Mouse (Mus musculus) adrenal gland, postnatal 36 days (tissue): Measurements from ENCODE around the gene Pno1. TPM values are rescaled to one million over a fixed set of nuclear protein-coding genes. Genes with fewer than 3 reads are reported as not detected.
"Not testable (repeated sequence)": the region's sequence is repeated elsewhere in the genome, so short reads cannot be mapped to it uniquely, and the experiment has no call there.

Experiments
- DNase-seq, 2 experiments: peaks; one replicate each; pipeline ENCODE4 v3.0.0; 2021; ENCODE audit warnings: mixed read lengths in 1 of 2
- long read RNA-seq, 2 experiments: library from polyadenylated mRNA; stranded (forward); transcript quantifications; one replicate each; pipeline ENCODE4 v2.0.0; 2021; ENCODE audit warnings: borderline sequencing depth in 2 of 2
- total RNA-seq, 2 experiments: library from RNA; stranded (reverse); gene quantifications; 2 replicates each; pipeline ENCODE4 v1.2.3; 2021

Pno1 gene
- total RNA-seq, result 10 to 100 TPM; 51.4 to 58.3 TPM
- long read RNA-seq, experiment 1, transcript Pno1-201 (7 exons, 1,544 nt), result major isoform, 76 of 80 reads
- long read RNA-seq, experiment 1, partial matches to known transcripts, result 4 of 80 reads
- long read RNA-seq, experiment 1, other reads (novel, unspliced or antisense), result 0 of 80 reads
- long read RNA-seq, experiment 2, transcript Pno1-201 (7 exons, 1,544 nt), result major isoform, 19 of 20 reads
- long read RNA-seq, experiment 2, partial matches to known transcripts, result 0 of 20 reads
- long read RNA-seq, experiment 2, other reads (novel, unspliced or antisense), result 1 of 20 reads

DNA sequence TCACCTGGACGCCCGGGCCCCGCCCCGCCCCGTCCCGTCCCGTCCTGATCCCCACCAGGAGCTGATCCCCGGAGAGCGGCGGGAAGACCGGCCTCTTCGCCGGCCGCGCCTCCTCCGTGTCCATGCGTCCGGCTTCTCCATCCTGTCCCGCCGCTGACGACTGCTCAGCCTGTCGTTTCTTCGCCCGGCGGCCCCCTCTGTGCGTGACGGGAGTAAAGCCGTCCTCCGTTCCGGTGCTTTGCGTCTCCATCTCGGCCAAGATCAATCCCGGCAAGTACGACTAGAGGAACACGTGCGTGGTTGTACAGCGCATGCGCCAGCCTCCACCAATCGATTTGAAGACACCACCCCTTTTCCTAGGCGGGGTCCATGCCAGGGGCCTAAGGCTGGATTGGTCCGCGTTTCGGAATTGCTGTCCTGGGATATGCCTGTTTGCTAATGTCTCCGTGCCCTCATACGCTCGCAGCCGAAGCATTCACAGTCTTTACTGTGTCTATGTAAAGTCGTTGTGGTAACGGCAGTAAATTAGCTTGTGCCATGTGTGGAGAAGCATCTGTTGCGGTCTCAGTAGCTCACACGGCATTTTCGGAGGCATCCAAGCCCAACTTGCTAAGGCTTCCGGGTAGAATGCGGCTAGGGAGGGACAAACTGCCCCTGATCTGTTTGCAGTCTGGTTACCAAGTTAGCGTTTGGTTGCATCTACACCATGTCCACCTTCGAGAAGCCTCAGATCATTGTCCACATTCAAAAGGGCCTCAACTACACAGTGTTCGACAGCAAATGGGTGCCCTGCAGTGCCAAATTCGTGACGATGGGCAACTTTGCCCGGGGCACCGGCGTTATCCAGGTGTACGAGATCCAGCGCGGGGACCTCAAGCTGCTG, at the start of gene Pno1:
Gene Pno1, minus strand, starts transcription at position 311 of the 883 bp plus-strand sequence.
- peak; percentile 96 to 97 for DNase-seq

DNA sequence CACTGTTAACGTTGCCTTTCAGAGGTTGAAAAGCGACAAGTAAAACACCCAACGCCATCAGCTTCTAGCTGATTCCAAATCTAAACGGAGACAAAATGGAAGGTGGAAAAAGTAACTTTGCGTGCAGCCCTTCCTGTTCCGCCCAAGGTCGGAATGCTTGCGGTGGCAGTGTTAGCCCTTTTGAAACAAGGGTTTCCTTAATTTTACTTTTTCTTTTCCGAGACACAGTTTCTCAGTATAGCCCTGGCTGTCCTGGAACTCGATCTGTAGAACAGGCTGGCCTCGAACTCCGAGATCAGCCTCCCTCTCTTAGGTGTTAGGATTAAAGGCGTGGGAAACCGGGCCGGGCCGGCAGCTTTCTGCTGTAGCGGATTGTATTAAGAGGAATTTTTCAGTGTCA, 46.5 kb upstream of the Pno1 start:
- DNase-seq, result peak; percentile 33 to 51

DNA sequence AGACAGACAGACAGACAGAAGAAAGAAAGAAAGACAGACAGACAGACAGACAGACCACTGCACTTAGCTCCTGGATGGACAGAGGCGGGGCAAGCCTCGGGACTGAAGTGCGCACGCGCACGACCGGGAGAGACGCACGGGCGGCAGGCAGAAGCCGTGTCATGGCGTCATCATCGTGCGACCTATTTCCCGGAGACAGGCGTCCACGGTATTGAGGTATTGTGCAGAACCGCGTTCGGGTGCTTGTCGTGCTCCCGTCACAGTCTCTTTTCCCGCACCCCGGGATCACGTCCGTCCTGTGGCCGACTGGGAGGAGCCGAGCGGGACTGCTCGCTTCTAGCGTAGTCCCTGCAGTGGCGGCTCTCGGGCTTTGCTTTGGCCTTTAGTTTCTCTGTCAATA, 46.1 kb upstream of the Pno1 start, which contains the start of gene C1d:
Gene C1d, plus strand, starts transcription at position 137 of the 400 bp plus-strand sequence.
- DNase-seq, result peak; percentile 96

DNA sequence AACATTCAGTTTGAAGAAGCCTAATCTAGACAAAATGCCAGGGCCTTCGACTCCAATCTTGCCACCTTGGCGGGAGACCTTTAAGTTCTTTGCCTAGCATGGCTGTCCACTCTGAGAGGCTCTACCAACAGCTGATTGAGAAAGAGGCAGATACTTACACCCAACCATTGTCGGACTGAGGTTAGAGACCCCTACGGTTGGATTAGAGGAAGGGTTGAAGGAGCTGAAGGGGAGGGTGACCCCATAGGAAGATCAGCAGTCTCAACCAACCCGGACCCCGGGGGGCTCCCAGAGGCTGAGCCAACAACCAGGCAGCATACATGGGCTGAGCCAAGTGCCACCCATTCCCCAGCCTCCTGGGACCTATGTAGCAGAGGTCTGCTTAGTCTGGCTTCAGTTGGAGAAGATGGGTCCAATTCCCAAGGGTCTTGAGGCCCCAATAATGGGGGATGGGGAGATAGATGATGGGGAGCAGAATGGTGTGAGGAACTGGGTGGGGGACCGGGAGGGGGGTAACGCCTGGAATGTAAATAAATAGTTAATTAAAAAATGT, 45.5 kb upstream of the Pno1 start:
- DNase-seq, result peak in 1 of 2 experiments; percentile 13

DNA sequence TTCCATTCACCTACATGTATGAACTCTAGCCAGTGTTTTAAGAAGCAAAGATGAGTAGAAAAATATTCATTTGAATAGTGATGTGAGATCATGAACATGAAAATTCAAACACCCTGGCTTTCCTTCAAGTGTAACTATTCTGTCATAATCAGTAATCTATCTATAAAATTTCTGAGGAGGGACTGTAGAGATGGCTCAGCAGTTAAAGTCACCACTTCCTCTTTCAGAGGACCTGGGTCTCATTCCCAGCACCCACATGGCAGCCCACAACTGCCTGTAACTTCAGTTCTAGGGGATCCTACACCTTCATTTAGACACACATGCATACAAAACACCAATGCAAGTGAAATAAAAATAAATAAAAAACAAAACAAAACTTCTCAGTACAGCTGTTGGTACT, 37.3 kb upstream of the Pno1 start:
- no peak for DNase-seq

DNA sequence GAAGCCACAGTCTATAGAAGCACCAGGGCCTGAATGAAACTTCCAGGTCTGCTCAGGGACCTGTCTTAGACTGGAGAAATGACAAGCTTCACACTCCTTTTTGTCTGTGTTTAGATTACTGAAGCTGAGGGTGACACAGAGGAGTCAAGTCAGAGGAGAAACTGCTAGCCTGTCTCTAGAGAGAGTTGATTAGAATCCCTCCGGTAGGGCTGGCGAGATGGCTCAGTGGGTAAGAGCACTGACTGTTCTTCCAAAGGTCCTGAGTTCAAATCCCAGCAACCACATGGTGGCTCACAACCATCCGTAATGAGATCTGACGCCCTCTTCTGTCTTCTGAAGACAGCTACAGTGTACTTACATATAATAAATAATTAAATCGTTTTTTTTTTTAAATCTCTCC, 27.2 kb upstream of the Pno1 start:
- not testable (repeated sequence) for DNase-seq

DNA sequence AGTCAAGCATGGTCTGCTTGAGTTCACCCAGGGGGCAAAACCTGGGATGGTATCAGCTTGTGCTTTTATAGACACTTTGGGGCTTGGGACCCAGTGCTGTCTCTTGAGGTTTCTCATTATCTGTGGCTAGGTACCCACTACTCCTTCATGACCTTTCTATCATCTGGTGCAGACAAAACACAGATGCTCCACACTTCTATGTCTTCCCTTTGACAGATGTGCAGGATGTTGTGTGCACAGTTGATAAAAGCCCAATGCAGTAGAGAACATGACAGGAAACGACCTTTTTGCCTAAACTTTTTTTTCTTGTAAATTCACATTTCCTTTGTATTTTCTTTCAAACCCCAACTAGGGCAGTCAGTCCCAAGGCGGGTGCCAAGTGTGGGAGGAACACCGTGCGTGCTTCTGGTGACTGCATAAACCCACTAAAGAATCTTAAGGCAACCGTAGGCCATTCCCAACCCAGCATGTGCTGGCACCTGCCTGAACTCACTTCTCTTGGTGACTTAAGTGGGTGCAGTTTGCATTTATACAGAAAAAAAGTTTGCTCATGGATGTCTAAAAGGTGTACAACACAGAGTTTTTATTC, 25.2 kb upstream of the Pno1 start:
- no peak for DNase-seq

DNA sequence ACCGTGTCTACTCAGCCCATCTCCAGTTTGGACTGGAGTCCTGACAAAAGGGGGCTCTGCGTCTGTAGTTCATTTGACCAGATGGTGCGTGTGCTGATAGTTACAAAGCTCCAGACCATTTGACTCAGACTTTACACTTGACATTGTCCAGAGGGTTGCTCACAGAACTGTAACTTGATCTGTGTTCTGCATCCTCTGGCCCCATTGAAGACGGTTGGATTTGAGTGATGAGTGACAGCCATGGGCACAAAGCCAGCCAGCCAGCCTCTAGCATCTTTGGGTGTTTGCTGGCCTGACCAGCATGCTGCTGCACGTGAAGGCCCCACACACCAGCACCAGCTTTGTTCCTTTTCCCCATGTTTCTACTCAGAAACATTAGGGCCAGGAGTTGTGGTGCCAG, 21.4 kb upstream of the Pno1 start:
- DNase-seq, result no peak

DNA sequence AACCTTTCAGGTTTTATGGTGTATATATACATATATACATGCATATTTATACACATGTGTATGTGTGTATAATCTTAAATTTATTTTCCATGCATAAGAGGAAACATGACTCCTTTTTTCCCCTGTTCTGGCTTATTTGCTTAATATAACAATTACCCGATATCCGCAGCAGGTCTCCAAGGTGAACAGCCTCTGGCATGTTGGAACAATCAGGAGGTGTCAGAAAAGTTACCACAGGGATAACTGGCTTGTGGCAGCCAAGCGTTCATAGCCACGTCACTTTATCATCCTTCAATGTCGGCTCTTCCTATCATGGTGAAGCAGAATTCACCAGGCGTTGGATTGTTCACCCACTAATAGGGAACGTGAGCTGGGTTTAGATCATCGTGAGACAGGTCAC, 9.8 kb upstream of the Pno1 start:
- no peak for DNase-seq

DNA sequence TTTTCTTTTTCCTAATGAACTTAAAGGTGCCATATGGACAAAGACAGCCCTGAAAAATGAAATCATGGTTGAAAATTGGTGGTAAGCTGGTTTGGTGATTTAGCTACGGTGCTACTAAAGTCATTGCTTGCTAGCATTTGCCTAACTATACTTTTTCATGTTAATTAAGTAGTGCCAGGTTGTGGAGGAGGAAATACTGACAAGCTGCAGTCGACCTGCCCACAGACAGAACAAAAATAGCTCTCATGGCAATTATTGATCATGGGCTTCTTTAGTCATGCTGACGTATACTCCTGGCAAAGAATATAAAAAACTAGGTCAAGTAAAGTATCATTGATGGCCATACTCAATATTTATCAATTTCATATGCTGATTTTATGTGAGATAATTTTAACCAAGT, 4.1 kb upstream of the Pno1 start:
- DNase-seq, result no peak

DNA sequence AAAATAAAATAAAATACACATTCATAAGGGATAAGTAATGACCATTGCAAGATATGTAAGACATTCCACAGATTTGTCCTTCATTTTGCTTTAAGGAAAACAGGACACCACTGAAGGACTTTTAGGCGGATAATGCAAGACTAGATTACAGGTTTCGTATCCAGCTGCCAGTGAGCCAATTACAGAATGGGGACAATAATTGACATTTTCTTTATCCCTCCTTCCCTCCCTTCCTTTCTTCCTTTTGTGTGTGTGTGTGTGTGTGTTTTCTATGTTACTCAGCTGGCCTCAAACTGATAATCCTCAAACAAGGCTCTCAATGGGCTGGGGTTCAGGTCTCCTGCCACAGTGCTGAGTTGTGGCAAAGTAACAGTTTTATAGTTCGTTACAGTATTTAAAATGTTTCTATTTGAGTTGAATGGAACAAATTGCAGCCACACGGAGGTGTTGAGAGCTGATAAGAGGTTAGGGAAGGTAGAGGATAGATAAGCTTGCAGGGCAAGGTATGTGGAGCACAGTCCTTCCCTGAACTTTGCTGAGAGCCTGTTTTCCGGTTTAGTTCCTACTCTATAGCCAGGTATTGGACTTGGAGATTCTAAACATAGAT, 1.6 kb upstream of the Pno1 start:
- DNase-seq, result no peak

DNA sequence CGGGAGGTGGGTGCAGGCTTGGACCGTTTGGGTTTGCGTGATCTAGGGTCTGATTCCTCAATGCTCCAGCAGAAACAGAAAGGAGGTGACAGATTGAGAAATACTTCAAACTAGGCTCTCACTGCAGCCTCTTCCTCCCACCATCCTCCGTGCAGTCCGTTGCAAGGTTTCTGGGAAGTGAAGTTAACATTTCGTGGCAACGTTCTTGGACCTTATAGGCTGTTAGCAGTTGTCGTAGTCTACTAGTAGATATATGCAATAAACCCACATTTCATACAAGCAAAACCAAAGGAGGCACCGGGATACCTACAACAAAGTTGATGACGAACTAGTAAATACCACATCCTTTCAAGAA, 750 bp upstream of the Pno1 start:
- DNase-seq, result no peak

DNA sequence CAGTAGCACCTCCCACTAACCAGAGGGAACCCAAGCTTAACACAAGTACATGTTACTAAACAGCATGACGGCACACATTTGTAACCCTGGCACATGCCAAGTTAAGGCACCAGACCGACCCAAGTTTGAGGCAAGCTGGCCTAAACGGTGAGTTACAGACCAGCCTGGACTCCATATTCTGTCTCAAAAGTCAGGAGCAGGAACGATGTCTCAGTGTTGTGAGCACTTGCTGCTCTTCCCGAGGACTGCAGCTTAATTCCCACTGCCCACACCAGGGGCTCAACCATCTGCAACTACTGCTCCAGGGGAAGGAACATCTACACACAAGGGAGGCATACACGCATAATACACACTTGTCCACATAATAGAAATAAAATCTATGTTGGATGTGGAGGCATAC, 8.9 kb downstream of the Pno1 start:
- no peak for DNase-seq

DNA sequence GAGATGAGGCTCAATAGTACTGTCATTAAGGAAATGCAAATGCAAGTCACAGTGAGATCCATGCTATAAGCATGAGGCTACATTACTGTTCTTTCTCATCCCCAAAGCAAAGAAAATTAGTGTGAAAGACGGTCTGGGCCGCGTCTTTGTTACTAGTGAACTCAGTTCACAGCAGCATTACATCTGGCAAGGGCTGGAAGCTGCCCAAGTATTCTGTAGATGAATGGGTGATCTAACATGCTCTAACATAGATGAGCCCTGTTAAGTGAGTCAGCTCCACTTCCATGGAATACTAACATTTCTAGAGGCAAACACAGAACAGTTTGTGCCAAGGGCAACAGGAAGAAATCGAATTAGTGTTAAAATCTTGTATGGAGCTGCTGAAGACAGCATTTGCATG, 10.4 kb downstream of the Pno1 start:
- no peak for DNase-seq

DNA sequence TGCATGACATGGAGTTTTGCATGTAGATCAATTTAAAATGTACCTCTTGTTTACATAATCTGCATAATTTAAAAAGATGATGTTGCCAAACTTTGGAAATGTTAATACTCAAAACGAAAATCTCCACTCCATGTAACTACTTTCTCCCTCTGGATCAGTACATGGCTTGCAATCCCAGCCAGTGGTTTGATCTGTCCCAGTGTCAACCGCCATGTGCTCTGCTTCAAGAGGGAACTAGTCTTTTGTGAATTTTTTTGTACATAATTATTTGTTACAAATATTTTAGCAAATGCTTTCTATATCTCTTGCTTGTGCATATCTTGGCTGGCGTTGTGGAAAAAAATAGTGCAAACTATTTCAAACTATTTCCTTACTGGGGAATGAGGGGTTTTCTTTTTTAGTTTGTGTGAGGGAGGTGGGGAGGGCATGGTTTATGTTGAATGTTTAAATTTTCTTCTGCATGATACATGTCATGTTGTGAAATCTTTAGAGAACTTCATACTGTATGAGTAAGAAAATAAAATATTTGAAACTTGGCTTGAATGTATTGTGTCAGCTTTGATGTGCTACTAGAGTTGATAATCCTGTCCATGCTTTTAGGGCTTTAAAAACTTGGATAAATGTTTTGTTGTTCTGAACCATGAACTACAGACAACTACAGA, 11.4 kb downstream of the Pno1 start:
- no peak for DNase-seq

DNA sequence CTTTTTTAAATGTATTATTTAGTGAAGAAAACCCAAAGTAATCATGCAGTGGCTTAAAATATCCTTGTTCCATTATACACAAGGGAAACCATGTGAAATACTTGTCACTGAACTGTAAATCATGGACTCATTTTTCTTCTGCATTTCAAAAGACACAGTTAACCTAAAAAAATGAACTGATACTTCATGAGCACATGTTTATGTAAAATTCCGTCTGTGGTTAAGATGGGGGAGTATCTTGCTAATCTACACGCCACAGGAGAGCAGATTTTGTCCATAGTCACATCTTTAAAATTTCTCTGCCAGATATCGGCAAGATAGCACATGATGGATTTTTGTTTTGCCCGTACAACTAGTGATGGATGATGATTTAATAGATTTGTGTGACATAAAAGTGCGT, 12.2 kb downstream of the Pno1 start:
- no peak for DNase-seq

DNA sequence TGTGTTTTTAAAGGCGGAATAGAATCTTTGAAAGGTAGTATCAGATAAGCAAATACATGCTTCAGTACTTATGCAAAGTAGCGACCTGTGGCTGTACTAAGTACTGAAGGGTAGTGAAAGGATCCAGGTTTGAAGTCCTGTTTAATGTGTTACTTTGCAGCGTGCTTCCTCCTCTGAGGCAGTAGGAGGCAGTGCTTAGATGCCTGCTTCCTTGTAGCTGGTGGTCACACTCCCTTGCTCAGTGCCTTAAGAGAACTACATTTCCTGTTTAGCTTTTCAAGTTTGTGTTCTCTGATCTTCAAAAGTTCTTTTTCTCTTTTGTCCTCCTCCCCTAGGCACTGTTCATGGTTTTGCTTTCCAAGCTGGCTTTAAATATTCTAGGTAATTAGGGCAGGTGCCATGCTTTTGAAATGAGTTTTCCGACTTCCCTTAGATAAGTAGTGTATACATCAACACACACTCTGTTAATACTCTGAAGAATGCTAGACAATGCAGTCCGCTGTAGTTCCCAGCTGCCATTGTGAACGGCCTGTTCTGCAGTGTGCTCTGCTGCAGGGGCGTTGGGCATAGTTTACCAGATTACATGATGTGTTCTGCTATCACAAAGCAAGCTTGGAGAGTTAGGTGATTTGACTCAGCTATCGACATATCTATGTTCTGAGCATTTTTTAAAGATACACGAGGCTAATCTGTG, 19.1 kb downstream of the Pno1 start:
- no peak for DNase-seq

DNA sequence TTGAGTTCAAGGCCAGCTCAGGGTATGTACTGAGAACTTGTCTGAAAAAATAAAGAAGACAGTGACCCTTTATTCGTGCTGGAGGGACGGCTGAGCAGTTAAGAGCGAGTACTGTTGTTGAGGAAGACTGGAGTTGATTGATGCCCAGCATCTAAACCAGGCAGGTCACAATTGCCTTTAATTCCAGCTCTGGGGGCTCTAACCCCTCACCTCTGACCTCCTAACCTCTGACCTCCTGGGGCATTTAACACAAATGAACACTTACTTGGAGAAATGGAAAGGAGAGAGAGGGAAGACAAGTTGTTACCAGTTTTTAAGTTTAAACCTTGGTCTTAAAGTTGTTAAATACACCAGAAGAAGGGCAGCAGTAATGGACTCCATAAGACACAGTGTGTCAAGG, 22.6 kb downstream of the Pno1 start:
- no peak for DNase-seq

DNA sequence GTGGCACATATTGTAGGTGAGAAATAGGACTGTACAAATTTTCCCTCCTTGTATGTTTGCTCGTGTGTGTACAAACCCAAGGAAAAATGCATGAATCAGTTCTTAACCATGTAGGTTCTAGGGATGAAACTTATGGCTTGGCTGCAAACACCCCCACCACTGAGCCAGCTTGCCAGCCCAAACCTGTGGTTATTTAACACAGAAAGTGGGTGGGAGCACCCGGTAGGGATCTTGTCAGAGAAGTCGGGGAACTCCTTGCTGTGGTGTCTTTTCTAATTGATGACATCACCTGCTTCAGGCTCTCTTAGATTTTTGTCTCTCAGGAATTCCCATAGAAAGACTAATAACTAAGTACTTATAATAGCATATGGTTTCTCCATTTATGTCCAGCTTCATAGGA, 23.7 kb downstream of the Pno1 start:
- no peak for DNase-seq

DNA sequence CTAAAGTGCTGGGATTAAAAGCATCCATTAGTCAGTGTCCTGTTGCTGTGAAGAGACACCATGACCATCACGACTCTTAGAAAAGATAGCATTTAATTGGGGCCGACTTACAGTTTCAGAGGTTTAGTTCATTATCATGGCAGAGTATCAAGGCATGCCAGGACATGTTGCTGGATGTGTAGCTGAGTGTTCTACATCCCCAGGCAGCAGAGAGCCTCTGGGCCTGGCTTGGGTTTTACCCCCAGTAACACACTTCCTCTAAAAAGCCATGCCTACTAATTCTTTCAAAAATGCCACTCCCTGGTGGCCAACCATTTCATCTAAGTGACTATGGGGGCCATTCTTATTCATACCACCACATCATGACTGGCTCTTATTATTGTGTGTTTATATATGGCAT, 28.2 kb downstream of the Pno1 start:
- DNase-seq, result no peak

DNA sequence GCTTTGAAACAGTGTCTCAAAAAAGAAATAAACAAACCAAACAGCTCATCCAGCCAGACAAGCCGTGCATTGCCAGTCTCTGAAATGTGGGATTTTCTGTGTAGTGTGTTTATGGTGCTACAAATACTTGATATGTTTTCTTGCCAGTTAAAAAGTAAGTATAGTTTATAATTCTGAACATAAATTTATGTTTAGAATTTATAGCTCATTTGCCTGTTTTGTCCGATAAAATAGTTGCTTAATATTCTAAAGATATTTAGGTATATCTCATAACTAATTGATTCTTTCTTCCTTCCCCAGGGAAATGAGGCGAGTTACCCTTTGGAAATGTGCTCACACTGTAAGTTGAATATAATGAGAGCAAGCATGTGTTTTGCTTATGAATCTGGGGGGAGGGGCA, 29.6 kb downstream of the Pno1 start, which contains the start of gene Wdr92:
Gene Wdr92, plus strand, starts transcription at position 301 of the 400 bp plus-strand sequence.
- DNase-seq, result no peak
